Mouse (Mus musculus) layer of hippocampus, adult 9-11 months (tissue): Measurements from ENCODE around the gene Vps35l.

Source experiments
- DNase-seq: peaks from one replicate; pipeline ENCODE4 v3.0.0; 2022

Gene Vps35l

GRCm38 (mm10) chr7:118739975-118740531 is at the start of gene Vps35l:
Gene Vps35l, plus strand, starts transcription at chr7:118740226.
- peak; percentile 86 for DNase-seq

- DNase-seq = no peak
Measured at GRCm38 (mm10) chr7:118691287-118691686, 48.7 kb upstream of the Vps35l start.

- DNase-seq = no peak
Measured at GRCm38 (mm10) chr7:118696146-118696545, 43.9 kb upstream of the Vps35l start.

GRCm38 (mm10) chr7:118697168-118697567 is 42.9 kb upstream of the Vps35l start:
- no peak for DNase-seq

- no peak for DNase-seq
Measured at GRCm38 (mm10) chr7:118698882-118699281, 41.1 kb upstream of the Vps35l start.

- DNase-seq = no peak
Measured at GRCm38 (mm10) chr7:118703144-118703561, 36.9 kb upstream of the Vps35l start.

GRCm38 (mm10) chr7:118704001-118704850 is 35.8 kb upstream of the Vps35l start:
- no peak for DNase-seq

GRCm38 (mm10) chr7:118705101-118705961 is 34.7 kb upstream of the Vps35l start, which contains the start of gene Gde1:
Gene Gde1, minus strand, starts transcription at chr7:118705778.
- peak; percentile 93 for DNase-seq

- DNase-seq = no peak
Measured at GRCm38 (mm10) chr7:118706051-118706450, 34.0 kb upstream of the Vps35l start.

- DNase-seq = no peak
Measured at GRCm38 (mm10) chr7:118706488-118706887, 33.5 kb upstream of the Vps35l start.

- no peak for DNase-seq
Measured at GRCm38 (mm10) chr7:118707216-118707615, 32.8 kb upstream of the Vps35l start.

GRCm38 (mm10) chr7:118708002-118708401 is 32.0 kb upstream of the Vps35l start:
- no peak for DNase-seq

- DNase-seq = no peak
Measured at GRCm38 (mm10) chr7:118710776-118711175, 29.2 kb upstream of the Vps35l start.

GRCm38 (mm10) chr7:118712228-118713173 is 27.5 kb upstream of the Vps35l start, which contains the start of gene Ccp110:
Gene Ccp110, plus strand, starts transcription at chr7:118712552.
- peak; percentile 97 for DNase-seq

GRCm38 (mm10) chr7:118714873-118715272 is 25.2 kb upstream of the Vps35l start:
- DNase-seq = no peak

- no peak for DNase-seq
Measured at GRCm38 (mm10) chr7:118718066-118718465, 22.0 kb upstream of the Vps35l start.

- no peak for DNase-seq
Measured at GRCm38 (mm10) chr7:118723927-118724326, 16.1 kb upstream of the Vps35l start.

GRCm38 (mm10) chr7:118725459-118725858 is 14.6 kb upstream of the Vps35l start:
- no peak for DNase-seq

GRCm38 (mm10) chr7:118728846-118729587 is 11.0 kb upstream of the Vps35l start:
- no peak for DNase-seq

GRCm38 (mm10) chr7:118731781-118732180 is 8.2 kb upstream of the Vps35l start:
- DNase-seq = no peak

GRCm38 (mm10) chr7:118733225-118733624 is 6.8 kb upstream of the Vps35l start:
- no peak for DNase-seq
